Mouse (Mus musculus) stomach, embryonic 16.5 days (tissue): ENCODE measurements at regions not wholly inside any gene's neighbourhood (a gene's known extent, or its start where the extent isn't known, plus 50 kb on each side); places are given as distances from the start of the nearest gene placed in this dataset.

ENCODE experiments used
- ATAC-seq: fragments of 200-750 bp; cut with Nextera tagmentation; 2 replicates; pipeline ENCODE4 v1.8.0; 2017; ENCODE audit warnings: moderate number of reproducible peaks, moderate TSS enrichment; ENCODE audit not compliant: insufficient read depth, low FRiP score
- H3K27ac ChIP-seq: fragments of 300-500 bp; sonication (generic); 2 replicates; pipeline ENCODE4 v1.5.1; 2014; ENCODE audit warnings: low read length
- H3K27me3 ChIP-seq: fragments of 300-500 bp; sonication (generic); 2 replicates; pipeline ENCODE4 v1.6.1; 2014; ENCODE audit warnings: low read length, control low read depth, mixed read lengths; ENCODE audit not compliant: control insufficient read depth, insufficient read depth
- H3K36me3 ChIP-seq: fragments of 300-500 bp; sonication (generic); 2 replicates; pipeline ENCODE4 v1.6.1; 2014; ENCODE audit warnings: low read length; ENCODE audit not compliant: control insufficient read depth, insufficient read depth
- H3K4me1 ChIP-seq: fragments of 300-500 bp; sonication (generic); 2 replicates; pipeline ENCODE4 v1.6.1; 2014; ENCODE audit warnings: low read length, control low read depth, mixed read lengths; ENCODE audit not compliant: control insufficient read depth, insufficient read depth
- H3K4me2 ChIP-seq: fragments of 300-500 bp; sonication (generic); 2 replicates; pipeline ENCODE4 v1.6.1; 2014; ENCODE audit warnings: low read depth, low read length, mixed read lengths
- H3K4me3 ChIP-seq: fragments of 300-500 bp; sonication (generic); replicated peaks from 2 replicates; pipeline ENCODE4 v1.5.1; 2014; ENCODE audit warnings: mild to moderate bottlenecking, low read length
- H3K9ac ChIP-seq: fragments of 300-500 bp; sonication (generic); 2 replicates; pipeline ENCODE4 v1.6.1; 2014; ENCODE audit warnings: low read length
- H3K9me3 ChIP-seq: fragments of 300-500 bp; sonication (generic); replicated peaks from 2 replicates; pipeline ENCODE4 v1.6.1; 2016; ENCODE audit warnings: low read length, control low read depth; ENCODE audit not compliant: control insufficient read depth
- WGBS: fragments of 180-500 bp; shearing (Covaris S2); extraction: QIAGEN DNeasy Blood & Tissue Kit; methylation state at CpG from one replicate; pipeline ENCODE4 v1.1.7; 2014; 5-methylcytosine and 5-hydroxymethylcytosine counted together

- no peak overlapping the region for H3K27ac ChIP-seq
- WGBS: 76% methylated on average over 5 of the region's 5 CpGs
- H3K4me1 ChIP-seq: 0 out of 2 replicates have a peak, but pooled peaks cover 4% of the 10 kb centered on the region
- no peaks in the 10 kb centered on the region for H3K27me3 ChIP-seq
- H3K9me3 ChIP-seq: no peaks in the 10 kb centered on the region
- H3K9ac ChIP-seq: no peak overlapping the region
- no peak overlapping the region for H3K4me3 ChIP-seq
- ATAC-seq: no peak
- no peak overlapping the region for H3K4me2 ChIP-seq
- no peaks in the 10 kb centered on the region for H3K36me3 ChIP-seq
These were observed 50.7 kb upstream of the Eps8l3 start for GRCm38 (mm10) chr3:107826241-107826760.

DNA sequence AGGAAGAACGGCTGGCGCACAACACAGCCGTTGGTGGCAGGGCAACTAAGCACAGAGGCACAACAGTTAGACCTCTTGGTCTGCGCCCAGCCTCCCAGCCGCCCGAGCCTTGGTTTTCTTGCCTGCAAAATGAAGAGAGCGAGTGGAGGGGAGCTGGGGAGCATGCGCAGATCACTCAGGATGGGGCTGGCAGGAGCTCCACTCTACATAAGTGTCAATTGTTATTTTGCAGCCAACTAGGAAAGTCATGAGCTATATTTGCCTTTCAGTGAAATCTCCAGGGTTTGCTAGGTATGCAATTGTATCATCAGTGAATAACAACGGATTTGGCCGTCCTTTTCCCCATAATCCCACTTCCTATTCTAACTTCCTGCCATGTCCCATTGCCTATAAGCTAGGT, 51.6 kb upstream of the Eps8l3 start:
- WGBS: 81% methylated on average over 10 of the region's 10 CpGs
- H3K4me1 ChIP-seq: 0 out of 2 replicates have a peak, but pooled peaks cover 4% of the 10 kb centered on the region
- H3K4me2 ChIP-seq: no peak overlapping the region
- no peaks in the 10 kb centered on the region for H3K36me3 ChIP-seq
- H3K9me3 ChIP-seq: no peaks in the 10 kb centered on the region
- H3K9ac ChIP-seq: no peak overlapping the region
- H3K27ac ChIP-seq: no peak overlapping the region
- no peak for ATAC-seq
- no peak overlapping the region for H3K4me3 ChIP-seq
- H3K27me3 ChIP-seq: no peaks in the 10 kb centered on the region

- H3K4me2 ChIP-seq: no peak overlapping the region
- H3K4me1 ChIP-seq: 0 out of 2 replicates have a peak, but pooled peaks cover 4% of the 10 kb centered on the region
- no peak overlapping the region for H3K4me3 ChIP-seq
- no peaks in the 10 kb centered on the region for H3K36me3 ChIP-seq
- no peaks in the 10 kb centered on the region for H3K27me3 ChIP-seq
- no peaks in the 10 kb centered on the region for H3K9me3 ChIP-seq
- H3K27ac ChIP-seq: no peak overlapping the region
- H3K9ac ChIP-seq: no peak overlapping the region
- no peak for ATAC-seq
- WGBS: 77% methylated on average over 10 of the region's 10 CpGs
These were observed 52.7 kb upstream of the Eps8l3 start for GRCm38 (mm10) chr3:107824378-107824777.

DNA sequence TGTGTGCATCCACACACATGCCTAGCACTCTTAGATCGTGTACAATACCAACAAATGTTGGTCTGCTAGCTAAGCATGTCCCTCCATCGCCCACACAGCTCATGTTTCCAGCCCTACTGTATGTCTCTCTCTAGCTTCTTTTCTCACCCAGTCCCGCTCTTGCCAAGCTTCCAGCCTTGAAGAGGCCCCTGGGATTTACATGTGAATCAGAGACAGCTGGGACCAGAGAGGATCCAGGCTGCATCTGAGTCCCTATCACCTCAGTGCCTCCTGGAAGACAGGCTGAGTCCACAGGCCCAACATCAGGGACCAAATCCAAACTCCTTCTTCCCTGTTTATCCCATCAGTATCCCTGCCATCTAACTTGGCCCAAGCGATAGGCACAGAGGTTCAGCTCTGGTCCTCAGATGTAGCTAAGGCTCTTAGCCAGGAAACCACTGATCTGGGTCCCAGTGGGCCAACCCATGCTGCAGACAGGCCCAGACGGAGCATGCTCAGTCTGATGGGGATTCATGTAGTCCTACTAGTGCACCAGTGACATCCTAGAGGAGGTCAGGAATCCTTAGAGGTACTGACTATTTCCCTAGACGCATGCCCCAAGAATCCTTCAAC, 53.3 kb upstream of the Eps8l3 start:
- Histone ChIP-seq H3K4me1 (peaks cover 9% of the 10 kb centered on the region; the same call in 1 of the 2 replicates), H3K36me3 (no peaks in the 10 kb centered on the region), H3K4me2 (no peak overlapping the region), H3K4me3 (no peak overlapping the region), H3K9ac (no peak overlapping the region), H3K27ac (no peak overlapping the region), H3K27me3 (no peaks in the 10 kb centered on the region), H3K9me3 (no peaks in the 10 kb centered on the region)
- ATAC-seq: no peak
- WGBS: 82% methylated on average over 6 of the region's 6 CpGs

- Histone ChIP-seq H3K4me1 (peaks cover 10% of the 10 kb centered on the region; the same call in 1 of the 2 replicates), H3K27ac (no peak overlapping the region), H3K36me3 (no peaks in the 10 kb centered on the region), H3K4me3 (no peak overlapping the region), H3K27me3 (no peaks in the 10 kb centered on the region), H3K4me2 (no peak overlapping the region), H3K9ac (no peak overlapping the region), H3K9me3 (no peaks in the 10 kb centered on the region)
- ATAC-seq: 0 out of 2 replicates have a peak, but pooled peaks have one; percentile 44
- WGBS: 87% methylated on average over 5 of the region's 5 CpGs
These were observed 53.9 kb upstream of the Eps8l3 start for GRCm38 (mm10) chr3:107823177-107823576.

DNA sequence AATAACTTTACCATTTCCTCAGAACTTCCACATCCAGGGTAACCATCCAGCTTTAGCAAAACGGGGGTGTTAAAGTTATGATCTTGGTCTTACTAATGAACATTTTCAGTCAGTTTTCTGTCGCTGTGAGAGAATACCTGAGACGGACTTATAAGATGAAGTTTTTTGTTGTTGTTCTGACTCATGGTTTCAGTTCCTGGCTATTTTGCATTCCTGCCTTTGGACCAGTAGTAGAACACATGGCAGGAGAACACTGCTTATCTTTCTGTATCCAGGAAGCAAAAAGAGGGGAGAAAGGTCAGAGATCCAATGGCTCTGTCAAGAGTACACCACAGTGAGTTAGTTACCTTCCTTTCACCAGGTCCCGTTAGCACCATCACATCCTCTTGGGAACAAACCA, 54.5 kb upstream of the Eps8l3 start:
- no peaks in the 10 kb centered on the region for H3K9me3 ChIP-seq
- no peaks in the 10 kb centered on the region for H3K27me3 ChIP-seq
- no peak for ATAC-seq
- H3K27ac ChIP-seq: no peak overlapping the region
- peaks cover 10% of the 10 kb centered on the region; the same call in 1 of the 2 replicates for H3K4me1 ChIP-seq
- H3K4me2 ChIP-seq: no peak overlapping the region
- H3K36me3 ChIP-seq: no peaks in the 10 kb centered on the region
- WGBS: 89% methylated on average over 4 of the region's 4 CpGs
- no peak overlapping the region for H3K4me3 ChIP-seq
- no peak overlapping the region for H3K9ac ChIP-seq

GRCm38 (mm10) chr3:107821952-107822351, 55.1 kb upstream of the Eps8l3 start:
- H3K36me3 ChIP-seq: no peaks in the 10 kb centered on the region
- H3K4me3 ChIP-seq: no peak overlapping the region
- 66% methylated on average over 2 of the region's 2 CpGs for WGBS
- H3K4me2 ChIP-seq: no peak overlapping the region
- peaks cover 10% of the 10 kb centered on the region; the same call in 1 of the 2 replicates for H3K4me1 ChIP-seq
- no peak for ATAC-seq
- no peaks in the 10 kb centered on the region for H3K9me3 ChIP-seq
- no peak overlapping the region for H3K27ac ChIP-seq
- H3K27me3 ChIP-seq: no peaks in the 10 kb centered on the region
- H3K9ac ChIP-seq: no peak overlapping the region

- ATAC-seq: no peak
- Histone ChIP-seq H3K27me3 (no peaks in the 10 kb centered on the region), H3K36me3 (no peaks in the 10 kb centered on the region), H3K9ac (no peak overlapping the region), H3K4me3 (no peak overlapping the region), H3K27ac (no peak overlapping the region), H3K4me2 (no peak overlapping the region), H3K9me3 (no peaks in the 10 kb centered on the region), H3K4me1 (peaks cover 10% of the 10 kb centered on the region; the same call in 1 of the 2 replicates)
- 60% methylated on average over 3 of the region's 3 CpGs for WGBS
These were observed 57.4 kb upstream of the Eps8l3 start for GRCm38 (mm10) chr3:107819622-107820021.

DNA sequence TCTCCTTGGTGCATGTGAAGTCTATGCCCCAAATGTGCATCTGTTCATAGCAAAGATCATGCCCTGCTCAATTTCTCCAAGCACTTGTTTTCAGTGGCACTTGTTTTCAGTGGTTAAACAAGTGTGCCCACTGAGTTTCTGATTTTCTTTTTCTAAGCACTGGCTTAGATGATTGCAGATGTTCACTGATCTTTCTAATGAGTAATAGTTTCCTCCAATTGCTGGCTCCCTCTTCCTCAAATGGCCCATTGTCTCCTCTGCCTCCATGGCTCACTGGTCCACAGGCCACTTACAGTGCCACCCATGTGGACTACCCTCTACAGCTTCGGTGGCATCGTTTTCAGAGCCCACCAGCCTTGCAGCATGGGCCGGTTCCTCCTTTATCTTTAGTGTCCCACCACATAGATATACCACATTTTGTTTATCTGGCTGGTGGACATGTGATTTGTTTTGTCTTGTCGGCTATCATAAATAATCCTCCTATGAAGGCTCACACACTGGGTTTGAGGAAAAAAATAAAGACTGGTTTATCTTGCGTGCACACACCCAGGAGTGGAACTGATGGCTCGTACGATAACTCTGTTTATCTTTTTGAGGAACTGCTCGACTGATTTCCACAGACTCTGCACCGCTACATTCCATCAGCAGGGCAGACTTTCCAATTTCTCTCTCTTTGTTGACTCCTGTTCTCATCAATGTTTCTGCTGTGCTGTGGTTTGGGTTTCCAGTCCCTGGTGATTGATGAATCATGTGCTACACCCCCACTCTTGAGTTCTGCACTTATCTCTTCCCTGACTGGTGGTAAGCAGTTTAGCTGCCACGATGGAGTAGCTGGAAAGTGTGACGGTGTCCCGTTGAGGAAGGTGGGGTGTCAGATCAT, 58.2 kb upstream of the Eps8l3 start:
- no peak for ATAC-seq
- Histone ChIP-seq H3K4me2 (no peak overlapping the region), H3K9me3 (no peaks in the 10 kb centered on the region), H3K27ac (no peak overlapping the region), H3K4me1 (peaks cover 8% of the 10 kb centered on the region; the same call in 1 of the 2 replicates), H3K36me3 (no peaks in the 10 kb centered on the region), H3K27me3 (no peaks in the 10 kb centered on the region), H3K9ac (no peak overlapping the region), H3K4me3 (no peak overlapping the region)
- WGBS: 16% methylated on average over 12 of the region's 12 CpGs
